Mouse (Mus musculus) bone marrow macrophage, adult 2 months (primary cell): ENCODE results near the gene Fam213a.

Experiments
- CTCF ChIP-seq: IDR thresholded peaks from 2 replicates; pipeline ENCODE4 v1.5.1; 2012; ENCODE audit warnings: low read depth, mild to moderate bottlenecking, low read length, moderate library complexity
- POLR2A ChIP-seq: IDR thresholded peaks from 2 replicates; pipeline ENCODE4 v1.6.1; 2012; ENCODE audit warnings: mild to moderate bottlenecking, low read depth, low read length, borderline replicate concordance

- no peak for TF ChIP-seq POLR2A
- peak; percentile 31; the same call in 1 of the 2 replicates for TF ChIP-seq CTCF
Measured at GRCm38 (mm10) chr14:40979002-40979401, 34.6 kb downstream of the Fam213a start.
